Comparison of ENCODE assay signal across 17 mouse cellular contexts in the genomic region with DNA sequence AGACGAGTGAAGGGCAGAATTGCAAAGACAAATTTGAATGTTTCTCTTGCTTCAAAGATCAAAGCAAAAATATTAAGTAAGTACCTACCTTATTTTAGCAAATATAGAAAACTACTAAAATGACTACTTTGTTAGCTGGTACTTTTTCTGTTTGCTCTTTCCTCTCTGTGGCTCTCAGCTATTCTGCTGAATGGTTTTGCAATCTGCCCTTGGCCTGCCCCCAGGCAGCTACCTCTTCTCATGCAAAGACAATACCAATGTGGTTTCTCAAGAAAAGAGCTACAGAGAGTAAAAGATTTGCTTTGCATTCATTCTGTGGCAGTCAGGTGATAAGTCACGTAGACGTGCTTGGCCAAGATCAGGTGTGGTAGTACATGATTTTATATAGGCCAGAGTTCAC. TPM values are rescaled to one million over a fixed set of nuclear protein-coding genes. Genes with fewer than 3 reads are reported as not detected.
DNase-seq lines count a peak whose midpoint lies in the region; ATAC-seq and TF ChIP-seq lines count a peak whose summit lies in the region.
"Had no signal": no experiment of that assay in that cellular context is flagged by ENCODE, and none has a peak within 500 bp of the region (broad histone marks: within the 10 kb centered on the region; RNA-seq: fewer than 3 reads in every experiment).

No protein-coding gene starts in this region.

- H3K27me3 ChIP-seq in heart, postnatal 0 days (ENCODE audit: control insufficient read depth, insufficient read depth, low read length), result no peaks in the 10 kb centered on the region
- no peaks in the 10 kb centered on the region for H3K27me3 ChIP-seq in E14TG2a.4 (ENCODE audit: insufficient read depth, low read length)
- no peaks in the 10 kb centered on the region for H3K27me3 ChIP-seq in liver, embryonic 15.5 days
- H3K27me3 ChIP-seq: lung, embryonic 15.5 days had no signal

- no peak for ATAC-seq in heart, postnatal 0 days (ENCODE audit: insufficient read depth, low read depth)
- ATAC-seq in liver, embryonic 15.5 days (ENCODE audit: insufficient read depth), result no peak
- ATAC-seq: hindbrain, postnatal 0 days had no signal

- no peak for TF ChIP-seq EP300 in heart, postnatal 0 days (IDR thresholded peaks at IDR 0.05; ENCODE audit: low read depth)

- peaks cover 17% of the 10 kb centered on the region for H3K4me1 ChIP-seq in heart, postnatal 0 days (ENCODE audit: control insufficient read depth, insufficient read depth)
- peaks cover 36% of the 10 kb centered on the region for H3K4me1 ChIP-seq in E14TG2a.4 (replicated peaks; ENCODE audit: low read depth, low read length)
- peaks cover 26% of the 10 kb centered on the region for H3K4me1 ChIP-seq in liver, embryonic 15.5 days (replicated peaks)

- H3K36me3 ChIP-seq in heart, postnatal 0 days (replicated peaks; ENCODE audit: control insufficient read depth, insufficient read depth, low read length), result peaks cover 16% of the 10 kb centered on the region; the same call in 1 of the 2 replicates
- peaks cover 46% of the 10 kb centered on the region for H3K36me3 ChIP-seq in E14TG2a.4 (ENCODE audit: insufficient read depth, low read length)
- H3K36me3 ChIP-seq in liver, embryonic 15.5 days (replicated peaks), result peaks cover 34% of the 10 kb centered on the region

- TF ChIP-seq CTCF in heart, postnatal 0 days (IDR thresholded peaks at IDR 0.05; ENCODE audit: low read depth), result no peak
- TF ChIP-seq CTCF in E14TG2a.4 (conservative IDR thresholded peaks at IDR 0.05; ENCODE audit: low read length), result no peak

- 72% methylated on average over 3 of the region's 3 CpGs for WGBS in heart, postnatal 0 days
- 59% methylated on average over 3 of the region's 3 CpGs for whole genome bisulfite sequencing in liver, embryonic 15.5 days (ENCODE audit: insufficient replicate concordance)

- no peaks in the 10 kb centered on the region for H3K9me3 ChIP-seq in heart, postnatal 0 days (replicated peaks; ENCODE audit: control insufficient read depth, low read length)
- no peaks in the 10 kb centered on the region for H3K9me3 ChIP-seq in E14TG2a.4 (ENCODE audit: low read length)
- no peaks in the 10 kb centered on the region for H3K9me3 ChIP-seq in liver, embryonic 15.5 days (replicated peaks)
- H3K9me3 ChIP-seq: forebrain, embryonic 10.5 days; lung, embryonic 15.5 days had no signal

- peak overlapping the region; percentile 84; the same call in 1 of the 2 replicates for H3K4me2 ChIP-seq in heart, postnatal 0 days (ENCODE audit: low read depth, low read length)
- H3K4me2 ChIP-seq in liver, embryonic 15.5 days, result peak overlapping the region; percentile 79

- H3K27ac ChIP-seq in heart, postnatal 0 days (ENCODE audit: low read depth), result peak overlapping the region; percentile 62
- no peak overlapping the region; the same call in 1 of the 2 replicates for H3K27ac ChIP-seq in liver, embryonic 15.5 days (replicated peaks)
- H3K27ac ChIP-seq: forebrain, embryonic 10.5 days; hindbrain, postnatal 0 days; lung, embryonic 15.5 days had no signal

- intact Hi-C loops in heart, postnatal 10 days (cut with DNase I), result no loop called here

- no peak overlapping the region for H3K9ac ChIP-seq in heart, postnatal 0 days (replicated peaks; ENCODE audit: low read depth, low read length)
- H3K9ac ChIP-seq in liver, embryonic 15.5 days, result no peak overlapping the region
- H3K9ac ChIP-seq: lung, embryonic 15.5 days had no signal

- no peak overlapping the region for H3K4me3 ChIP-seq in heart, postnatal 0 days (ENCODE audit: low read depth, low read length)
- H3K4me3 ChIP-seq in E14TG2a.4 (replicated peaks; ENCODE audit: low read length), result peak overlapping the region; percentile 97
- no peak overlapping the region for H3K4me3 ChIP-seq in liver, embryonic 15.5 days (replicated peaks)

- DNase-seq in heart, postnatal 0 days (ENCODE audit: low spot score), result no peak
- DNase-seq in heart, postnatal 10 days, result no peak
- DNase-seq in 416B (ENCODE audit: low read depth) (peak; percentile 27), MN1 (ENCODE audit: low spot score) (no peak)
- no peak for DNase-seq in cerebellum, postnatal 36 days
- DNase-seq: cerebellum, adult 18-20 months; heart, postnatal 4 days; kidney, adult 9 months; layer of hippocampus, postnatal 36 days; left cerebral cortex, postnatal 4 days; retina, postnatal 1 day; thymus, adult 2 months had no signal

RNA-seq across cellular contexts. Expression of gene Sgo2a, which starts 2.4 kb away (rescaled TPM):
- total RNA-seq in heart, postnatal 0 days (2014; rRNA removed; ENCODE audit: low replicate concordance), result 11.4 and 13.7 TPM in 2 replicates
- polyA plus RNA-seq in heart, postnatal 0 days (2015; fragmentation: Nextera tagmentation; extraction: Ambion mirVana), result 6.9 and 7.1 TPM in 2 replicates
- total RNA-seq in heart, postnatal 10 days (2021), result 1 to 10 TPM; 6.4 to 7.2 TPM
- 8.6 and 8.9 TPM in 2 replicates for polyA plus RNA-seq in liver, embryonic 15.5 days (2015; fragmentation: Nextera tagmentation; extraction: Ambion mirVana)

RNA-seq across cellular contexts. Expression of gene Kctd18, which starts 20.6 kb away (rescaled TPM):
- 8.9 and 13.6 TPM in 2 replicates for total RNA-seq in heart, postnatal 0 days (2014; rRNA removed; ENCODE audit: low replicate concordance)
- polyA plus RNA-seq in heart, postnatal 0 days (2015; fragmentation: Nextera tagmentation; extraction: Ambion mirVana), result 7.6 and 7.8 TPM in 2 replicates
- 1 to 10 TPM; 8.8 to 8.9 TPM for total RNA-seq in heart, postnatal 10 days (2021)
- 2.7 and 2.9 TPM in 2 replicates for polyA plus RNA-seq in liver, embryonic 15.5 days (2015; fragmentation: Nextera tagmentation; extraction: Ambion mirVana)

RNA-seq across cellular contexts. Expression of gene Aox1, which starts 31.6 kb away (rescaled TPM):
- total RNA-seq in heart, postnatal 0 days (2014; rRNA removed; ENCODE audit: low replicate concordance), result 1.6 and 2.4 TPM in 2 replicates
- polyA plus RNA-seq in heart, postnatal 0 days (2015; fragmentation: Nextera tagmentation; extraction: Ambion mirVana), result 1.1 and 1.2 TPM in 2 replicates
- 1 to 10 TPM; 2.7 to 2.9 TPM for total RNA-seq in heart, postnatal 10 days (2021)
- polyA plus RNA-seq in liver, embryonic 15.5 days (2015; fragmentation: Nextera tagmentation; extraction: Ambion mirVana), result 0.25 and 0.26 TPM in 2 replicates
